Mouse (Mus musculus) forebrain, embryonic 12.5 days (tissue): ENCODE data around the gene Slc5a11. TPM values are rescaled to one million over a fixed set of nuclear protein-coding genes. Genes with fewer than 3 reads are reported as not detected.

Experiments used
- ATAC-seq: fragments of 200-750 bp; cut with Nextera tagmentation; 2 replicates; pipeline ENCODE4 v1.8.0; 2017; ENCODE audit warnings: moderate TSS enrichment; ENCODE audit not compliant: low FRiP score
- H3K27ac ChIP-seq: fragments of 300-500 bp; sonication (generic); 2 replicates; pipeline ENCODE4 v1.5.1; 2016; ENCODE audit warnings: mild to moderate bottlenecking
- H3K27me3 ChIP-seq: fragments of 300-500 bp; sonication (generic); 2 replicates; pipeline ENCODE4 v1.6.1; 2016; ENCODE audit warnings: mild to moderate bottlenecking
- H3K36me3 ChIP-seq: fragments of 300-500 bp; sonication (generic); replicated peaks from 2 replicates; pipeline ENCODE4 v1.6.1; 2016; ENCODE audit warnings: mild to moderate bottlenecking
- H3K4me1 ChIP-seq: fragments of 300-500 bp; sonication (generic); 2 replicates; pipeline ENCODE4 v1.6.1; 2016
- H3K4me2 ChIP-seq: fragments of 300-500 bp; sonication (generic); 2 replicates; pipeline ENCODE4 v1.6.1; 2016; ENCODE audit warnings: mild to moderate bottlenecking, moderate library complexity
- H3K4me3 ChIP-seq: fragments of 300-500 bp; sonication (generic); replicated peaks from 2 replicates; pipeline ENCODE4 v1.5.1; 2016; ENCODE audit warnings: mild to moderate bottlenecking
- H3K9ac ChIP-seq: fragments of 300-500 bp; sonication (generic); 2 replicates; pipeline ENCODE4 v1.6.1; 2016; ENCODE audit warnings: mild to moderate bottlenecking
- H3K9me3 ChIP-seq: fragments of 300-500 bp; sonication (generic); 2 replicates; pipeline ENCODE4 v1.6.1; 2016
- WGBS: fragments of 180-500 bp; shearing (Covaris S2); methylation state at CpG from one replicate; pipeline ENCODE4 v1.1.7; 2016; 5-methylcytosine and 5-hydroxymethylcytosine counted together
- polyA plus RNA-seq: library from polyadenylated mRNA; unstranded; fragments of >200 nt; fragmentation: Nextera tagmentation; extraction: Ambion mirVana; gene quantifications from 2 replicates; pipeline ENCODE4 v1.2.1, GENCODE M21; 2016

Gene Slc5a11
- polyA plus RNA-seq, 1 experiment from 2014 or later = 0.11 TPM

- ATAC-seq = no peak
- Histone ChIP-seq H3K36me3 (peaks cover 69% of the 10 kb centered on the region), H3K9me3 (no peaks in the 10 kb centered on the region), H3K27me3 (no peaks in the 10 kb centered on the region), H3K4me2 (no peak overlapping the region), H3K4me1 (no peaks in the 10 kb centered on the region), H3K4me3 (no peak overlapping the region), H3K27ac (no peak overlapping the region), H3K9ac (no peak overlapping the region)
- 96% methylated on average over 12 of the region's 12 CpGs for WGBS
Observed at GRCm38 (mm10) chr7:123193201-123193600, 21.4 kb upstream of the Slc5a11 start.

- H3K4me3 ChIP-seq = no peak overlapping the region
- H3K9me3 ChIP-seq = no peaks in the 10 kb centered on the region
- H3K4me1 ChIP-seq = no peaks in the 10 kb centered on the region
- H3K9ac ChIP-seq = no peak overlapping the region
- H3K27me3 ChIP-seq = no peaks in the 10 kb centered on the region
- H3K27ac ChIP-seq = no peak overlapping the region
- peaks cover 54% of the 10 kb centered on the region for H3K36me3 ChIP-seq
- ATAC-seq = no peak
- H3K4me2 ChIP-seq = no peak overlapping the region
- WGBS = 91% methylated on average over 8 of the region's 8 CpGs
Observed at GRCm38 (mm10) chr7:123194696-123195095, 19.9 kb upstream of the Slc5a11 start.

GRCm38 (mm10) chr7:123196432-123196831, 18.1 kb upstream of the Slc5a11 start:
- Histone ChIP-seq H3K36me3 (peaks cover 37% of the 10 kb centered on the region), H3K9me3 (no peaks in the 10 kb centered on the region), H3K4me3 (no peak overlapping the region), H3K9ac (no peak overlapping the region), H3K4me2 (no peak overlapping the region), H3K27me3 (no peaks in the 10 kb centered on the region), H3K27ac (no peak overlapping the region), H3K4me1 (no peaks in the 10 kb centered on the region)
- ATAC-seq = no peak
- WGBS = 91% methylated on average over 5 of the region's 5 CpGs

- Histone ChIP-seq H3K36me3 (peaks cover 16% of the 10 kb centered on the region), H3K4me1 (no peaks in the 10 kb centered on the region), H3K27me3 (no peaks in the 10 kb centered on the region), H3K9ac (no peak overlapping the region), H3K27ac (no peak overlapping the region), H3K4me3 (no peak overlapping the region), H3K9me3 (no peaks in the 10 kb centered on the region), H3K4me2 (no peak overlapping the region)
- WGBS = 82% methylated on average over 10 of the region's 10 CpGs
- ATAC-seq = no peak
Observed at GRCm38 (mm10) chr7:123198695-123199094, 15.9 kb upstream of the Slc5a11 start.

GRCm38 (mm10) chr7:123199151-123199550, 15.4 kb upstream of the Slc5a11 start:
- no peaks in the 10 kb centered on the region for H3K9me3 ChIP-seq
- 86% methylated on average over 3 of the region's 3 CpGs for WGBS
- no peak overlapping the region for H3K27ac ChIP-seq
- no peaks in the 10 kb centered on the region for H3K4me1 ChIP-seq
- peaks cover 16% of the 10 kb centered on the region for H3K36me3 ChIP-seq
- no peak overlapping the region for H3K4me2 ChIP-seq
- no peaks in the 10 kb centered on the region for H3K27me3 ChIP-seq
- ATAC-seq = no peak
- no peak overlapping the region for H3K4me3 ChIP-seq
- H3K9ac ChIP-seq = no peak overlapping the region

- Histone ChIP-seq H3K9ac (no peak overlapping the region), H3K4me1 (no peaks in the 10 kb centered on the region), H3K27me3 (no peaks in the 10 kb centered on the region), H3K9me3 (no peaks in the 10 kb centered on the region), H3K4me2 (no peak overlapping the region), H3K27ac (no peak overlapping the region), H3K4me3 (no peak overlapping the region), H3K36me3 (peaks cover 14% of the 10 kb centered on the region)
- WGBS = 93% methylated on average over 15 of the region's 15 CpGs
- ATAC-seq = no peak
Observed at GRCm38 (mm10) chr7:123199656-123200206, 14.8 kb upstream of the Slc5a11 start.

- Histone ChIP-seq H3K27ac (no peak overlapping the region), H3K36me3 (peaks cover 4% of the 10 kb centered on the region; the same call in 1 of the 2 replicates), H3K4me1 (no peaks in the 10 kb centered on the region), H3K9ac (no peak overlapping the region), H3K27me3 (no peaks in the 10 kb centered on the region), H3K4me2 (no peak overlapping the region), H3K4me3 (no peak overlapping the region), H3K9me3 (no peaks in the 10 kb centered on the region)
- WGBS = 84% methylated on average over 9 of the region's 9 CpGs
- ATAC-seq = no peak
Observed at GRCm38 (mm10) chr7:123200722-123201121, 13.9 kb upstream of the Slc5a11 start.

- no peak overlapping the region for H3K4me3 ChIP-seq
Observed at GRCm38 (mm10) chr7:123205261-123205660, 9.3 kb upstream of the Slc5a11 start.

GRCm38 (mm10) chr7:123207561-123207960, 7.0 kb upstream of the Slc5a11 start:
- no peak overlapping the region for H3K4me3 ChIP-seq
- H3K27ac ChIP-seq = no peak overlapping the region
- H3K27me3 ChIP-seq = no peaks in the 10 kb centered on the region
- 80% methylated on average over 6 of the region's 6 CpGs for WGBS
- no peak overlapping the region for H3K4me2 ChIP-seq
- no peaks in the 10 kb centered on the region for H3K9me3 ChIP-seq
- no peak for ATAC-seq
- no peaks in the 10 kb centered on the region for H3K4me1 ChIP-seq
- H3K36me3 ChIP-seq = no peaks in the 10 kb centered on the region
- no peak overlapping the region for H3K9ac ChIP-seq

More at GRCm38 (mm10) chr7:123205261-123205660, 9.3 kb upstream of the Slc5a11 start:
- Histone ChIP-seq H3K9ac (no peak overlapping the region), H3K36me3 (no peaks in the 10 kb centered on the region), H3K4me2 (no peak overlapping the region), H3K27me3 (no peaks in the 10 kb centered on the region), H3K9me3 (no peaks in the 10 kb centered on the region), H3K4me1 (no peaks in the 10 kb centered on the region), H3K27ac (no peak overlapping the region)
- ATAC-seq = no peak
- 38% methylated on average over 14 of the region's 14 CpGs for WGBS

GRCm38 (mm10) chr7:123209864-123210263, 4.7 kb upstream of the Slc5a11 start:
- no peak for ATAC-seq

GRCm38 (mm10) chr7:123211461-123211860, 3.1 kb upstream of the Slc5a11 start:
- no peak overlapping the region for H3K4me2 ChIP-seq
- 45% methylated on average over 5 of the region's 5 CpGs for WGBS

More at GRCm38 (mm10) chr7:123209864-123210263, 4.7 kb upstream of the Slc5a11 start:
- Histone ChIP-seq H3K9me3 (no peaks in the 10 kb centered on the region), H3K36me3 (no peaks in the 10 kb centered on the region), H3K4me1 (peaks cover 5% of the 10 kb centered on the region; the same call in 1 of the 2 replicates), H3K27me3 (no peaks in the 10 kb centered on the region), H3K9ac (no peak overlapping the region), H3K4me3 (no peak overlapping the region), H3K27ac (no peak overlapping the region), H3K4me2 (no peak overlapping the region)
- WGBS = 80% methylated on average over 9 of the region's 9 CpGs

GRCm38 (mm10) chr7:123212316-123212715, 2.3 kb upstream of the Slc5a11 start:
- Histone ChIP-seq H3K9me3 (no peaks in the 10 kb centered on the region), H3K36me3 (no peaks in the 10 kb centered on the region), H3K4me1 (peaks cover 5% of the 10 kb centered on the region; the same call in 1 of the 2 replicates), H3K4me2 (no peak overlapping the region), H3K27me3 (no peaks in the 10 kb centered on the region), H3K4me3 (no peak overlapping the region), H3K27ac (no peak overlapping the region), H3K9ac (no peak overlapping the region)
- ATAC-seq = no peak
- 94% methylated on average over 5 of the region's 5 CpGs for WGBS

More at GRCm38 (mm10) chr7:123211461-123211860, 3.1 kb upstream of the Slc5a11 start:
- H3K27ac ChIP-seq = no peak overlapping the region
- no peak overlapping the region for H3K4me3 ChIP-seq
- H3K27me3 ChIP-seq = no peaks in the 10 kb centered on the region
- H3K4me1 ChIP-seq = peaks cover 5% of the 10 kb centered on the region; the same call in 1 of the 2 replicates
- H3K36me3 ChIP-seq = no peaks in the 10 kb centered on the region
- H3K9ac ChIP-seq = no peak overlapping the region
- ATAC-seq = no peak
- no peaks in the 10 kb centered on the region for H3K9me3 ChIP-seq

- Histone ChIP-seq H3K4me1 (peaks cover 10% of the 10 kb centered on the region), H3K9me3 (no peaks in the 10 kb centered on the region), H3K4me2 (no peak overlapping the region), H3K36me3 (no peaks in the 10 kb centered on the region), H3K27me3 (no peaks in the 10 kb centered on the region), H3K27ac (no peak overlapping the region), H3K9ac (no peak overlapping the region), H3K4me3 (no peak overlapping the region)
- 77% methylated on average over 2 of the region's 2 CpGs for whole genome bisulfite sequencing
- no peak for ATAC-seq
Observed at GRCm38 (mm10) chr7:123215138-123215537, 558 bp downstream of the Slc5a11 start.
